Comparison of ENCODE assay signal across 12 mouse cellular contexts in genomic region chr5:131680127-131680845, GRCm38 (mm10).
A peak's percentile ranks its signal among the peaks of the same experiment; 100 is the strongest.
DNase-seq lines count a peak whose midpoint lies in the region; ATAC-seq and TF ChIP-seq lines count a peak whose summit lies in the region.
"Had no signal": no experiment of that assay in that cellular context is flagged by ENCODE, and none has a peak within 500 bp of the region (broad histone marks: within the 10 kb centered on the region; RNA-seq: fewer than 3 reads in every experiment).

No protein-coding gene starts in this region.

- H3K27me3 ChIP-seq in forebrain, embryonic 11.5 days (ENCODE audit: control insufficient read depth, insufficient read depth, low read length) = no peaks in the 10 kb centered on the region; the same call in 1 of the 2 replicates
- no peaks in the 10 kb centered on the region for H3K27me3 ChIP-seq in hindbrain, postnatal 0 days (ENCODE audit: insufficient read depth, low read length)
- H3K27me3 ChIP-seq in midbrain, embryonic 12.5 days = 0 out of 2 replicates have a peak, but pooled peaks cover 5% of the 10 kb centered on the region
- H3K27me3 ChIP-seq: embryonic facial prominence, embryonic 15.5 days; limb, embryonic 15.5 days had no signal

- H3K9ac ChIP-seq in forebrain, embryonic 11.5 days (ENCODE audit: low read length) = no peak overlapping the region
- H3K9ac ChIP-seq in hindbrain, postnatal 0 days (replicated peaks; ENCODE audit: low read length) = no peak overlapping the region
- H3K9ac ChIP-seq in midbrain, embryonic 12.5 days (replicated peaks) = no peak overlapping the region
- H3K9ac ChIP-seq: embryonic facial prominence, embryonic 15.5 days; limb, embryonic 15.5 days had no signal

- H3K9me3 ChIP-seq in forebrain, embryonic 11.5 days (ENCODE audit: control insufficient read depth, low read length) = no peaks in the 10 kb centered on the region; the same call in 1 of the 2 replicates
- no peaks in the 10 kb centered on the region for H3K9me3 ChIP-seq in hindbrain, postnatal 0 days (ENCODE audit: low read length)
- H3K9me3 ChIP-seq in midbrain, embryonic 12.5 days = peaks cover 6% of the 10 kb centered on the region

- 56% methylated on average over 12 of the region's 12 CpGs for WGBS in forebrain, embryonic 11.5 days
- WGBS in hindbrain, postnatal 0 days = 27% methylated on average over 12 of the region's 12 CpGs
- WGBS in midbrain, embryonic 12.5 days = 43% methylated on average over 12 of the region's 12 CpGs

- H3K4me1 ChIP-seq in forebrain, embryonic 11.5 days (replicated peaks; ENCODE audit: control insufficient read depth, insufficient read depth, low read length) = no peaks in the 10 kb centered on the region; the same call in 1 of the 2 replicates
- peaks cover 10% of the 10 kb centered on the region; the same call in 1 of the 2 replicates for H3K4me1 ChIP-seq in hindbrain, postnatal 0 days (ENCODE audit: insufficient read depth, low read length)
- peaks cover 18% of the 10 kb centered on the region for H3K4me1 ChIP-seq in midbrain, embryonic 12.5 days

- no peak for TF ChIP-seq CTCF in hindbrain, postnatal 0 days (IDR thresholded peaks at IDR 0.05; ENCODE audit: low read depth)

- H3K4me2 ChIP-seq in forebrain, embryonic 11.5 days (ENCODE audit: low read depth, low read length, severe bottlenecking) = no peak overlapping the region
- H3K4me2 ChIP-seq in hindbrain, postnatal 0 days (ENCODE audit: low read depth, low read length) = no peak overlapping the region
- H3K4me2 ChIP-seq in midbrain, embryonic 12.5 days (replicated peaks) = no peak overlapping the region
- H3K4me2 ChIP-seq: embryonic facial prominence, embryonic 15.5 days; limb, embryonic 15.5 days had no signal

- ATAC-seq in forebrain, embryonic 11.5 days (replicated peaks; ENCODE audit: low FRiP score) = 0 out of 2 replicates have a peak, but pooled peaks have one; percentile 39
- peak; percentile 63 for ATAC-seq in hindbrain, postnatal 0 days
- ATAC-seq in midbrain, embryonic 12.5 days (ENCODE audit: low FRiP score, low read depth) = peak; percentile 84

- H3K36me3 ChIP-seq in forebrain, embryonic 11.5 days (ENCODE audit: control insufficient read depth, insufficient read depth, low read length) = no peaks in the 10 kb centered on the region
- no peaks in the 10 kb centered on the region for H3K36me3 ChIP-seq in hindbrain, postnatal 0 days (ENCODE audit: insufficient read depth, low read length)
- H3K36me3 ChIP-seq in midbrain, embryonic 12.5 days = no peaks in the 10 kb centered on the region

- H3K27ac ChIP-seq in forebrain, embryonic 11.5 days (ENCODE audit: low read depth, low read length) = peak overlapping the region; percentile 57; the same call in 1 of the 2 replicates
- peak overlapping the region; percentile 11; the same call in 1 of the 2 replicates for H3K27ac ChIP-seq in hindbrain, postnatal 0 days
- peak overlapping the region; percentile 68 for H3K27ac ChIP-seq in midbrain, embryonic 12.5 days (replicated peaks)
- H3K27ac ChIP-seq: embryonic facial prominence, embryonic 15.5 days; limb, embryonic 15.5 days had no signal

- no peak overlapping the region for H3K4me3 ChIP-seq in forebrain, embryonic 11.5 days (ENCODE audit: low read depth, low read length)
- no peak overlapping the region for H3K4me3 ChIP-seq in hindbrain, postnatal 0 days (ENCODE audit: low read length)
- no peak overlapping the region for H3K4me3 ChIP-seq in midbrain, embryonic 12.5 days
- H3K4me3 ChIP-seq: embryonic facial prominence, embryonic 15.5 days; limb, embryonic 15.5 days had no signal

- peak; percentile 77 for DNase-seq in brain, adult 2 months (ENCODE audit: low read depth, low spot score)
- DNase-seq in forebrain, embryonic 11.5 days (ENCODE audit: low spot score) = peak; percentile 53
- peak; percentile 70 for DNase-seq in hindbrain, postnatal 0 days (ENCODE audit: low spot score)
- DNase-seq in heart, adult 9 months (ENCODE audit: low spot score in 2 of 2) = no peak
- no peak for DNase-seq in urinary bladder, postnatal 14 days (ENCODE audit: low spot score)
- DNase-seq in kidney, adult 9 months = no peak
- no peak for DNase-seq in adrenal gland, postnatal 10 days
- DNase-seq: adrenal gland, postnatal 36 days; heart, postnatal 14 days had no signal

Comparison
In these comparisons a context has a peak if more than half of its experiments do, and no peak if none do; other contexts are left out.
1. DNase-seq: peak in brain, adult 2 months (single experiment), forebrain, embryonic 11.5 days (single experiment) and hindbrain, postnatal 0 days (single experiment); none in heart, adult 9 months (0 of 2), urinary bladder, postnatal 14 days (single experiment), kidney, adult 9 months (single experiment) and adrenal gland, postnatal 10 days (single experiment).
2. H3K27ac ChIP-seq: peak in every context shown above with its lines; median percentile 68 in midbrain, embryonic 12.5 days; 57 in forebrain, embryonic 11.5 days; 11 in hindbrain, postnatal 0 days.
3. Peak in every context shown above with its lines, with median percentiles within 50 percentile points of each other: ATAC-seq.